In genomic region chr16:31598409-31598988, GRCm38 (mm10) we compare ENCODE assay signal across 8 mouse cellular contexts.
DNase-seq lines count a peak whose midpoint lies in the region; ATAC-seq and TF ChIP-seq lines count a peak whose summit lies in the region.

No protein-coding gene starts in this region.

- ATAC-seq in hindbrain, embryonic 11.5 days (ENCODE audit: low FRiP score): peak; percentile 45; the same call in 1 of the 2 replicates
- ATAC-seq in hindbrain, embryonic 16.5 days: no peak
- peak; percentile 66 for ATAC-seq in heart, embryonic 13.5 days (ENCODE audit: extremely low read depth, insufficient number of reproducible peaks, low FRiP score, low TSS enrichment)
- ATAC-seq in hindbrain, embryonic 13.5 days (ENCODE audit: low FRiP score): no peak

- no peak overlapping the region for H3K4me2 ChIP-seq in hindbrain, embryonic 11.5 days (replicated peaks; ENCODE audit: low read depth, low read length)
- no peak overlapping the region for H3K4me2 ChIP-seq in hindbrain, embryonic 16.5 days (ENCODE audit: low read length)
- H3K4me2 ChIP-seq in heart, embryonic 13.5 days: no peak overlapping the region
- H3K4me2 ChIP-seq in hindbrain, embryonic 13.5 days: no peak overlapping the region

- WGBS in hindbrain, embryonic 11.5 days: 87% methylated on average over 9 of the region's 9 CpGs
- WGBS in hindbrain, embryonic 16.5 days: 84% methylated on average over 9 of the region's 9 CpGs
- WGBS in heart, embryonic 13.5 days: 53% methylated on average over 9 of the region's 9 CpGs
- WGBS in thymus, adult 2 months: 82% methylated on average over 9 of the region's 9 CpGs
- WGBS in hindbrain, embryonic 13.5 days: 86% methylated on average over 9 of the region's 9 CpGs

- TF ChIP-seq POLR2A in MEL (IDR thresholded peaks at IDR 0.05; ENCODE audit: control insufficient read depth in 1 of 2, insufficient read depth in 1 of 2, low read depth in 1 of 2, low read length in 2 of 2, poor library complexity in 1 of 2): no peak
- no peak for TF ChIP-seq POLR2A in thymus, adult 2 months (IDR thresholded peaks at IDR 0.05; ENCODE audit: control insufficient read depth, extremely low read depth, insufficient read depth, low read length, poor library complexity)

- no peak overlapping the region for H3K4me3 ChIP-seq in hindbrain, embryonic 11.5 days (ENCODE audit: low read depth, low read length)
- no peak overlapping the region for H3K4me3 ChIP-seq in hindbrain, embryonic 16.5 days (ENCODE audit: low read length)
- H3K4me3 ChIP-seq in MEL (ENCODE audit: control insufficient read depth in 1 of 2, insufficient read depth in 1 of 2, low read depth in 2 of 2, low read length in 2 of 2): no peak overlapping the region
- H3K4me3 ChIP-seq in heart, embryonic 13.5 days: no peak overlapping the region
- no peak overlapping the region for H3K4me3 ChIP-seq in thymus, adult 2 months (ENCODE audit: control insufficient read depth, insufficient read depth, low read length)
- no peak overlapping the region for H3K4me3 ChIP-seq in hindbrain, embryonic 13.5 days

- no peak overlapping the region for H3K27ac ChIP-seq in hindbrain, embryonic 11.5 days (ENCODE audit: low read depth, low read length)
- no peak overlapping the region for H3K27ac ChIP-seq in hindbrain, embryonic 16.5 days (ENCODE audit: low read depth, low read length)
- H3K27ac ChIP-seq in MEL (ENCODE audit: control insufficient read depth, low read depth, low read length): no peak overlapping the region
- H3K27ac ChIP-seq in heart, embryonic 13.5 days (replicated peaks): peak overlapping the region; percentile 28; the same call in 1 of the 2 replicates
- H3K27ac ChIP-seq in thymus, adult 2 months (ENCODE audit: control insufficient read depth, insufficient read depth, low read length): no peak overlapping the region
- H3K27ac ChIP-seq in hindbrain, embryonic 13.5 days: no peak overlapping the region

- no peaks in the 10 kb centered on the region for H3K27me3 ChIP-seq in hindbrain, embryonic 11.5 days (ENCODE audit: control insufficient read depth, insufficient read depth, low read length)
- H3K27me3 ChIP-seq in hindbrain, embryonic 16.5 days (replicated peaks; ENCODE audit: control insufficient read depth, insufficient read depth, low read length): no peaks in the 10 kb centered on the region
- no peaks in the 10 kb centered on the region; a peak in 1 of 4 replicates for H3K27me3 ChIP-seq in MEL (ENCODE audit: control insufficient read depth in 1 of 2, insufficient read depth in 2 of 2, low read length in 2 of 2)
- H3K27me3 ChIP-seq in heart, embryonic 13.5 days (replicated peaks): no peaks in the 10 kb centered on the region
- no peaks in the 10 kb centered on the region for H3K27me3 ChIP-seq in thymus, adult 2 months (ENCODE audit: control insufficient read depth, insufficient read depth, low read length)
- H3K27me3 ChIP-seq in hindbrain, embryonic 13.5 days: no peaks in the 10 kb centered on the region

- DNase-seq in hindbrain, embryonic 11.5 days (ENCODE audit: low spot score): no peak
- peak; percentile 66 for DNase-seq in MEL (ENCODE audit: low read depth, low spot score)
- peak; percentile 69 to 78 for DNase-seq in cerebellum, postnatal 25 days
- DNase-seq in spleen, postnatal 4 days (ENCODE audit: low spot score in 2 of 2): peak; percentile 77
- DNase-seq in thymus, adult 2 months: no peak

- no peaks in the 10 kb centered on the region for H3K36me3 ChIP-seq in hindbrain, embryonic 11.5 days (ENCODE audit: control insufficient read depth, insufficient read depth, low read length)
- H3K36me3 ChIP-seq in hindbrain, embryonic 16.5 days (ENCODE audit: control insufficient read depth, insufficient read depth, low read length): no peaks in the 10 kb centered on the region
- peaks cover 0 to 8% of the 10 kb centered on the region in 2 experiments; a peak in 2 of 4 replicates for H3K36me3 ChIP-seq in MEL (ENCODE audit: control insufficient read depth in 1 of 2, insufficient read depth in 2 of 2, low read length in 2 of 2)
- no peaks in the 10 kb centered on the region for H3K36me3 ChIP-seq in heart, embryonic 13.5 days
- H3K36me3 ChIP-seq in thymus, adult 2 months (ENCODE audit: control insufficient read depth, insufficient read depth, low read length): no peaks in the 10 kb centered on the region
- no peaks in the 10 kb centered on the region for H3K36me3 ChIP-seq in hindbrain, embryonic 13.5 days

- peak; percentile 26 to 68; a peak in 3 of 4 replicates for TF ChIP-seq EP300 in MEL (IDR thresholded peaks at IDR 0.05; ENCODE audit: low read depth in 1 of 2, low read length in 2 of 2)

- H3K9ac ChIP-seq in hindbrain, embryonic 11.5 days (ENCODE audit: low read depth, low read length): no peak overlapping the region
- no peak overlapping the region for H3K9ac ChIP-seq in hindbrain, embryonic 16.5 days (ENCODE audit: low read depth, low read length)
- no peak overlapping the region for H3K9ac ChIP-seq in MEL (ENCODE audit: control insufficient read depth, low read depth, low read length, poor library complexity, severe bottlenecking)
- H3K9ac ChIP-seq in heart, embryonic 13.5 days: no peak overlapping the region
- H3K9ac ChIP-seq in hindbrain, embryonic 13.5 days: no peak overlapping the region

- no peaks in the 10 kb centered on the region for H3K79me2 ChIP-seq in MEL (ENCODE audit: control insufficient read depth, insufficient read depth, low read length, poor library complexity)

- TF ChIP-seq RAD21 in MEL (IDR thresholded peaks at IDR 0.05; ENCODE audit: low read depth, low read length): no peak

- no peak for TF ChIP-seq CTCF in MEL (IDR thresholded peaks at IDR 0.05 in 2 of 3, conservative IDR thresholded peaks at IDR 0.05 in 1 of 3; ENCODE audit: control insufficient read depth in 1 of 3, insufficient read depth in 1 of 3, low read depth in 2 of 3, low read length in 3 of 3, poor library complexity in 1 of 3, severe bottlenecking in 1 of 3)
- no peak for TF ChIP-seq CTCF in thymus, adult 2 months (IDR thresholded peaks at IDR 0.05; ENCODE audit: borderline replicate concordance, control insufficient read depth, extremely low read depth, insufficient read depth, low read length, poor library complexity)

- no peaks in the 10 kb centered on the region; the same call in 1 of the 2 replicates for H3K4me1 ChIP-seq in hindbrain, embryonic 11.5 days (replicated peaks; ENCODE audit: control insufficient read depth, insufficient read depth, low read length)
- H3K4me1 ChIP-seq in hindbrain, embryonic 16.5 days (ENCODE audit: control insufficient read depth, insufficient read depth, low read depth, low read length): peaks cover 3% of the 10 kb centered on the region
- peaks cover 0 to 25% of the 10 kb centered on the region in 2 experiments; a peak in 2 of 4 replicates for H3K4me1 ChIP-seq in MEL (ENCODE audit: control insufficient read depth in 1 of 2, insufficient read depth in 2 of 2, low read length in 2 of 2)
- peaks cover 36% of the 10 kb centered on the region for H3K4me1 ChIP-seq in heart, embryonic 13.5 days
- H3K4me1 ChIP-seq in thymus, adult 2 months (replicated peaks; ENCODE audit: control insufficient read depth, insufficient read depth, low read length): no peaks in the 10 kb centered on the region
- H3K4me1 ChIP-seq in hindbrain, embryonic 13.5 days (replicated peaks): peaks cover 5% of the 10 kb centered on the region

- H3K9me3 ChIP-seq in hindbrain, embryonic 11.5 days (ENCODE audit: control insufficient read depth, low read length): no peaks in the 10 kb centered on the region
- H3K9me3 ChIP-seq in hindbrain, embryonic 16.5 days (ENCODE audit: control insufficient read depth, low read length): no peaks in the 10 kb centered on the region
- H3K9me3 ChIP-seq in MEL (replicated peaks; ENCODE audit: insufficient read depth, low read length): no peaks in the 10 kb centered on the region
- H3K9me3 ChIP-seq in heart, embryonic 13.5 days: no peaks in the 10 kb centered on the region
- no peaks in the 10 kb centered on the region for H3K9me3 ChIP-seq in hindbrain, embryonic 13.5 days

TF ChIP-seq in MEL, 35 proteins besides CTCF, POLR2A, EP300 and RAD21:
- TF ChIP-seq TAL1 (IDR thresholded peaks at IDR 0.05; ENCODE audit: low read length): peak; percentile 81
- TF ChIP-seq MYC (IDR thresholded peaks at IDR 0.05; ENCODE audit: low read depth, low read length): no peak
- TF ChIP-seq ZNF384 (IDR thresholded peaks at IDR 0.05; ENCODE audit: low read depth, low read length): no peak
- TF ChIP-seq TCF12 (IDR thresholded peaks at IDR 0.05; ENCODE audit: low read depth, low read length): peak; percentile 56
- no peak for TF ChIP-seq SMC3 (IDR thresholded peaks at IDR 0.05; ENCODE audit: low read depth, low read length)
- TF ChIP-seq MXI1 (IDR thresholded peaks at IDR 0.05; ENCODE audit: low read depth, low read length): no peak
- TF ChIP-seq MEF2A (IDR thresholded peaks at IDR 0.05; ENCODE audit: extremely low read depth, insufficient replicate concordance, low read depth, low read length, poor library complexity, severe bottlenecking): no peak
- peak; percentile 58 for TF ChIP-seq GATA1 (IDR thresholded peaks at IDR 0.05; ENCODE audit: low read depth, low read length)
- TF ChIP-seq ZMIZ1 (IDR thresholded peaks at IDR 0.05; ENCODE audit: low read depth, low read length): no peak
- TF ChIP-seq NRF1 (IDR thresholded peaks at IDR 0.05; ENCODE audit: insufficient read depth, low read depth, low read length, poor library complexity, severe bottlenecking): no peak
- no peak for TF ChIP-seq TBP (IDR thresholded peaks at IDR 0.05; ENCODE audit: low read depth, low read length)
- no peak for TF ChIP-seq HCFC1 (IDR thresholded peaks at IDR 0.05; ENCODE audit: low read depth, low read length)

Comparison
In these comparisons a context has a peak if more than half of its experiments do, and no peak if none do; other contexts are left out.
1. ATAC-seq: peak in hindbrain, embryonic 11.5 days (single experiment) and heart, embryonic 13.5 days (single experiment); none in hindbrain, embryonic 16.5 days (single experiment) and hindbrain, embryonic 13.5 days (single experiment).
2. DNase-seq: peak in MEL (single experiment), cerebellum, postnatal 25 days (2 of 2) and spleen, postnatal 4 days (2 of 2); none in hindbrain, embryonic 11.5 days (single experiment) and thymus, adult 2 months (single experiment).